Mouse (Mus musculus): ENCODE data around the gene Nat14.

DNA sequence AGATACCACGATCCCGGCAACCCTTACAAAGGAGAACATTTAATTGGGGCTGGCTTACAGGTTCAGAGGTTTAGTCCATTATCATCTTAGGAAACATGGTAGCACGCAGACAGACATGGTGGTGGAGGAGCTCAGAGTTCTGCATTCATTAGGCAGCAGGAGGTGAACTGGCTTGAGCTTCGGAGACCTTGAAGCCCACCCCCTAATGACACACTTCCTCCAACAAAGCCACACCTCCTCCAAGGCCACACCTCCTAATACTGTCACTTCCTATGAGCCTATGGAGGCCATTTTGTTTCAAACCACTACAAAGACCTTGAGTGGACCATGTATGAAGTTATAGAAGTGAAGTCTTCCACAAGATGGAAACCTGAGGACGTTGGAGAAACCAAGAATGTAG, 9.6 kb upstream of the Nat14 start:
- TF ChIP-seq ZC3H11A (IDR thresholded peaks at IDR 0.05; ENCODE audit: borderline replicate concordance, low read depth, low read length) (no peak), CHD2 (IDR thresholded peaks at IDR 0.05; ENCODE audit: low read depth, low read length) (no peak), MAFK (IDR thresholded peaks at IDR 0.05; ENCODE audit: insufficient read depth, low read depth, low read length) (no peak), HCFC1 (IDR thresholded peaks at IDR 0.05; ENCODE audit: borderline replicate concordance, insufficient read depth, low read length) (no peak), ZNF384 (IDR thresholded peaks at IDR 0.05; ENCODE audit: low read depth, low read length) (no peak)

Measured in ES-E14 (cell line).